Mouse (Mus musculus): ENCODE data around the gene Opcml.

DNA sequence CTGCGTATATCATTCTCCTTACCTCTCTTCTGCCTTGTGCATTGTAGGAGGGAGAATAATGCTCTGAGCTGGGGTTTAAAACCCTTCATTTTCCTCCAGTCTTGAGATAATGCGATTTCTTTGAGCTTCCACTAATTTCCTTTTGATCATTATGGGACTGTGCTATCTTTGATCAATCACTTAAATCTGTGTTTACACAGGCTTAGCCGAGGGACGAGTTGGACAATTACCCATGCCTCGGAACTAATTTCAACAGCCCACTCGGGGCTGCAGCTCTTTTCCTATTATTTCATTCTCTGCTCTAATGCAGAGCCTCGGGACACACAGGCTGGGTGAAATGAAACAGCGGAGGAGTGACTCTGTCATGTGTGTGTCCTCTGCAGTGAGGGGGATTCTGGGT is 220.9 kb downstream of the Opcml start:
- TF ChIP-seq CTCF (IDR thresholded peaks at IDR 0.05; ENCODE audit: borderline replicate concordance, insufficient read depth, low read length) (no peak), POLR2A (IDR thresholded peaks at IDR 0.05; ENCODE audit: low read depth, low read length) (no peak)

Measured in embryonic fibroblast, embryonic 13.5 days (primary cell).